In genomic region chr9:14897102-14897501, GRCm38 (mm10) we compare ENCODE assay signal across 22 mouse cellular contexts. TPM values are rescaled to one million over a fixed set of nuclear protein-coding genes. Genes with fewer than 3 reads are reported as not detected.
DNase-seq lines count a peak whose midpoint lies in the region; ATAC-seq and TF ChIP-seq lines count a peak whose summit lies in the region.
"Had no signal": no experiment of that assay in that cellular context is flagged by ENCODE, and none has a peak within 500 bp of the region (broad histone marks: within the 10 kb centered on the region; RNA-seq: fewer than 3 reads in every experiment).

No protein-coding gene starts in this region.

- H3K9ac ChIP-seq in forebrain, embryonic 14.5 days (ENCODE audit: low read length): no peak overlapping the region
- H3K9ac ChIP-seq in forebrain, postnatal 0 days: no peak overlapping the region
- H3K9ac ChIP-seq in heart, postnatal 0 days (replicated peaks; ENCODE audit: low read depth, low read length): no peak overlapping the region
- H3K9ac ChIP-seq in heart, embryonic 11.5 days (ENCODE audit: low read depth, low read length): no peak overlapping the region
- H3K9ac ChIP-seq in intestine, embryonic 15.5 days: no peak overlapping the region
- H3K9ac ChIP-seq: embryonic facial prominence, embryonic 12.5 days; forebrain, embryonic 12.5 days; heart, embryonic 15.5 days; hindbrain, embryonic 14.5 days had no signal

- no peak overlapping the region for H3K27ac ChIP-seq in forebrain, embryonic 14.5 days (ENCODE audit: low read depth, low read length)
- no peak overlapping the region for H3K27ac ChIP-seq in forebrain, postnatal 0 days (ENCODE audit: low read depth, low read length)
- H3K27ac ChIP-seq in heart, postnatal 0 days (ENCODE audit: low read depth): no peak overlapping the region
- no peak overlapping the region for H3K27ac ChIP-seq in heart, embryonic 11.5 days (ENCODE audit: low read depth, low read length)
- no peak overlapping the region for H3K27ac ChIP-seq in intestine, embryonic 15.5 days
- H3K27ac ChIP-seq: embryonic facial prominence, embryonic 12.5 days; forebrain, embryonic 12.5 days; heart, embryonic 15.5 days; hindbrain, embryonic 10.5 days; hindbrain, embryonic 14.5 days had no signal

- no peaks in the 10 kb centered on the region for H3K27me3 ChIP-seq in forebrain, embryonic 14.5 days (replicated peaks; ENCODE audit: control insufficient read depth, insufficient read depth, low read length)
- no peaks in the 10 kb centered on the region for H3K27me3 ChIP-seq in forebrain, postnatal 0 days (ENCODE audit: insufficient read depth, low read length)
- no peaks in the 10 kb centered on the region for H3K27me3 ChIP-seq in heart, postnatal 0 days (ENCODE audit: control insufficient read depth, insufficient read depth, low read length)
- H3K27me3 ChIP-seq in heart, embryonic 11.5 days (ENCODE audit: control insufficient read depth, insufficient read depth, low read length): no peaks in the 10 kb centered on the region
- no peaks in the 10 kb centered on the region for H3K27me3 ChIP-seq in intestine, embryonic 15.5 days (replicated peaks)
- H3K27me3 ChIP-seq: embryonic facial prominence, embryonic 12.5 days; forebrain, embryonic 12.5 days; heart, embryonic 15.5 days had no signal

- H3K9me3 ChIP-seq in forebrain, embryonic 14.5 days (replicated peaks; ENCODE audit: control insufficient read depth, low read length): no peaks in the 10 kb centered on the region
- no peaks in the 10 kb centered on the region for H3K9me3 ChIP-seq in forebrain, postnatal 0 days (ENCODE audit: low read length)
- no peaks in the 10 kb centered on the region for H3K9me3 ChIP-seq in heart, postnatal 0 days (replicated peaks; ENCODE audit: control insufficient read depth, low read length)
- H3K9me3 ChIP-seq in heart, embryonic 11.5 days (replicated peaks; ENCODE audit: control insufficient read depth, low read length): no peaks in the 10 kb centered on the region
- no peaks in the 10 kb centered on the region for H3K9me3 ChIP-seq in intestine, embryonic 15.5 days
- H3K9me3 ChIP-seq: embryonic facial prominence, embryonic 12.5 days; forebrain, embryonic 12.5 days; heart, embryonic 15.5 days; hindbrain, embryonic 10.5 days had no signal

- H3K4me1 ChIP-seq in forebrain, embryonic 14.5 days (ENCODE audit: control insufficient read depth, insufficient read depth, low read length): no peaks in the 10 kb centered on the region; the same call in none of the 2 replicates
- no peaks in the 10 kb centered on the region for H3K4me1 ChIP-seq in forebrain, postnatal 0 days (ENCODE audit: insufficient read depth)
- H3K4me1 ChIP-seq in heart, postnatal 0 days (ENCODE audit: control insufficient read depth, insufficient read depth): no peaks in the 10 kb centered on the region
- H3K4me1 ChIP-seq in heart, embryonic 11.5 days (ENCODE audit: control insufficient read depth, insufficient read depth, low read length): no peaks in the 10 kb centered on the region
- no peaks in the 10 kb centered on the region; the same call in 1 of the 2 replicates for H3K4me1 ChIP-seq in intestine, embryonic 15.5 days (replicated peaks)
- H3K4me1 ChIP-seq: forebrain, embryonic 12.5 days had no signal

- TF ChIP-seq EP300 in heart, postnatal 0 days (IDR thresholded peaks at IDR 0.05; ENCODE audit: low read depth): no peak

- TF ChIP-seq CTCF in forebrain, postnatal 0 days (IDR thresholded peaks at IDR 0.05; ENCODE audit: low read depth): no peak
- TF ChIP-seq CTCF in heart, postnatal 0 days (IDR thresholded peaks at IDR 0.05; ENCODE audit: low read depth): no peak

- 52% methylated on average over 3 of the region's 3 CpGs for WGBS in forebrain, embryonic 14.5 days
- WGBS in forebrain, postnatal 0 days: 46% methylated on average over 3 of the region's 3 CpGs
- WGBS in heart, postnatal 0 days: 57% methylated on average over 3 of the region's 3 CpGs
- 83% methylated on average over 3 of the region's 3 CpGs for WGBS in heart, embryonic 11.5 days (ENCODE audit: insufficient replicate concordance)
- WGBS in intestine, embryonic 15.5 days: 60% methylated on average over 3 of the region's 3 CpGs

- DNase-seq in forebrain, embryonic 14.5 days (ENCODE audit: low spot score): peak; percentile 47
- DNase-seq in forebrain, postnatal 0 days: no peak
- peak; percentile 22 for DNase-seq in heart, postnatal 0 days (ENCODE audit: low spot score)
- DNase-seq in thymus, postnatal 4 days: peak; percentile 2
- no peak for DNase-seq in thymus, postnatal 36 days
- DNase-seq: adrenal gland, adult 8-10 months; cerebellum, adult 18-20 months; cerebellum, adult 9-11 months; embryo, embryonic 11 days; kidney, adult 8-10 months had no signal

- no peak overlapping the region for H3K4me3 ChIP-seq in forebrain, embryonic 14.5 days (ENCODE audit: low read depth, low read length)
- no peak overlapping the region for H3K4me3 ChIP-seq in forebrain, postnatal 0 days (ENCODE audit: low read depth, low read length)
- no peak overlapping the region for H3K4me3 ChIP-seq in heart, postnatal 0 days (ENCODE audit: low read depth, low read length)
- H3K4me3 ChIP-seq in heart, embryonic 11.5 days (ENCODE audit: low read depth, low read length): no peak overlapping the region
- no peak overlapping the region for H3K4me3 ChIP-seq in intestine, embryonic 15.5 days (replicated peaks)
- H3K4me3 ChIP-seq: embryonic facial prominence, embryonic 12.5 days; forebrain, embryonic 12.5 days; heart, embryonic 15.5 days; hindbrain, embryonic 10.5 days had no signal

- H3K4me2 ChIP-seq in forebrain, embryonic 14.5 days (ENCODE audit: low read length): no peak overlapping the region
- H3K4me2 ChIP-seq in forebrain, postnatal 0 days (ENCODE audit: low read depth): no peak overlapping the region
- no peak overlapping the region for H3K4me2 ChIP-seq in heart, postnatal 0 days (ENCODE audit: low read depth, low read length)
- H3K4me2 ChIP-seq in heart, embryonic 11.5 days: no peak overlapping the region
- no peak overlapping the region for H3K4me2 ChIP-seq in intestine, embryonic 15.5 days (replicated peaks)
- H3K4me2 ChIP-seq: embryonic facial prominence, embryonic 12.5 days; forebrain, embryonic 12.5 days; heart, embryonic 15.5 days; hindbrain, embryonic 14.5 days had no signal

- no peak for ATAC-seq in forebrain, embryonic 14.5 days
- ATAC-seq in forebrain, postnatal 0 days: no peak
- ATAC-seq in heart, postnatal 0 days (ENCODE audit: insufficient read depth, low read depth): no peak
- ATAC-seq in heart, embryonic 11.5 days (replicated peaks; ENCODE audit: insufficient number of reproducible peaks, low FRiP score, low TSS enrichment): no peak
- ATAC-seq in intestine, embryonic 15.5 days: no peak
- ATAC-seq: intestine, postnatal 0 days had no signal

- no peaks in the 10 kb centered on the region for H3K36me3 ChIP-seq in forebrain, embryonic 14.5 days (ENCODE audit: control insufficient read depth, insufficient read depth, low read length)
- no peaks in the 10 kb centered on the region for H3K36me3 ChIP-seq in forebrain, postnatal 0 days (ENCODE audit: insufficient read depth)
- H3K36me3 ChIP-seq in heart, postnatal 0 days (replicated peaks; ENCODE audit: control insufficient read depth, insufficient read depth, low read length): no peaks in the 10 kb centered on the region
- H3K36me3 ChIP-seq in heart, embryonic 11.5 days (ENCODE audit: control insufficient read depth, insufficient read depth, low read length): no peaks in the 10 kb centered on the region
- no peaks in the 10 kb centered on the region for H3K36me3 ChIP-seq in intestine, embryonic 15.5 days
- H3K36me3 ChIP-seq: embryonic facial prominence, embryonic 12.5 days; forebrain, embryonic 12.5 days; heart, embryonic 15.5 days; hindbrain, embryonic 10.5 days had no signal

RNA-seq across cellular contexts. Expression of gene Izumo1r, which starts 6.6 kb away (rescaled TPM):
- polyA plus RNA-seq in forebrain, embryonic 14.5 days (2014; fragmentation: Nextera tagmentation; extraction: Ambion mirVana): not detected in 2 replicates
- total RNA-seq in forebrain, postnatal 0 days (2014; rRNA removed): not detected in 2 replicates
- not detected in 2 replicates for polyA plus RNA-seq in forebrain, postnatal 0 days (2015; fragmentation: Nextera tagmentation; extraction: Ambion mirVana)
- 2.0 TPM in 1 of 2 replicates, not detected in the other for total RNA-seq in heart, postnatal 0 days (2014; rRNA removed; ENCODE audit: low replicate concordance)
- polyA plus RNA-seq in heart, postnatal 0 days (2015; fragmentation: Nextera tagmentation; extraction: Ambion mirVana): not detected in 2 replicates
- not detected in 2 replicates for polyA plus RNA-seq in heart, embryonic 11.5 days (2014; fragmentation: Nextera tagmentation; extraction: Ambion mirVana)
- not detected in 2 replicates for polyA plus RNA-seq in intestine, embryonic 15.5 days (2015; fragmentation: Nextera tagmentation; extraction: Ambion mirVana)
- total RNA-seq: adrenal gland, adult 8-10 months; common myeloid progenitor, adult 5-6 weeks; gastrocnemius, adult 8-10 months; granulocyte monocyte progenitor cell, adult 5-6 weeks; heart, postnatal 25 days had no signal
- polyA plus RNA-seq: forebrain, embryonic 12.5 days; hindbrain, embryonic 10.5 days; hindbrain, embryonic 14.5 days; intestine, postnatal 0 days had no signal

RNA-seq across cellular contexts. Expression of gene Gpr83, which starts 37.1 kb away (rescaled TPM):
- polyA plus RNA-seq in forebrain, embryonic 14.5 days (2014; fragmentation: Nextera tagmentation; extraction: Ambion mirVana): 0.72 and 1.7 TPM in 2 replicates
- total RNA-seq in forebrain, postnatal 0 days (2014; rRNA removed): 1.8 and 4.0 TPM in 2 replicates
- 2.6 and 2.7 TPM in 2 replicates for polyA plus RNA-seq in forebrain, postnatal 0 days (2015; fragmentation: Nextera tagmentation; extraction: Ambion mirVana)
- total RNA-seq in heart, postnatal 0 days (2014; rRNA removed; ENCODE audit: low replicate concordance): 0.15 TPM in 1 of 2 replicates, not detected in the other
- polyA plus RNA-seq in heart, postnatal 0 days (2015; fragmentation: Nextera tagmentation; extraction: Ambion mirVana): 0.04 TPM in 1 of 2 replicates, not detected in the other
- 0.11 TPM in 1 of 2 replicates, not detected in the other for polyA plus RNA-seq in heart, embryonic 11.5 days (2014; fragmentation: Nextera tagmentation; extraction: Ambion mirVana)
- 0.25 and 0.40 TPM in 2 replicates for polyA plus RNA-seq in intestine, embryonic 15.5 days (2015; fragmentation: Nextera tagmentation; extraction: Ambion mirVana)
- total RNA-seq: common myeloid progenitor, adult 5-6 weeks; gastrocnemius, adult 8-10 months; heart, postnatal 25 days had no signal

Comparison
In these comparisons a context has a peak if more than half of its experiments do, and no peak if none do; other contexts are left out.
1. DNase-seq: peak in forebrain, embryonic 14.5 days (single experiment), heart, postnatal 0 days (single experiment) and thymus, postnatal 4 days (single experiment); none in forebrain, postnatal 0 days (single experiment) and thymus, postnatal 36 days (0 of 2).